Mouse (Mus musculus): ENCODE results near the gene Cggbp1. TPM values are rescaled to one million over a fixed set of nuclear protein-coding genes. Genes with fewer than 3 reads are reported as not detected.

The Cggbp1 gene
- total RNA-seq, 1 experiment, result 63.9 TPM

DNA sequence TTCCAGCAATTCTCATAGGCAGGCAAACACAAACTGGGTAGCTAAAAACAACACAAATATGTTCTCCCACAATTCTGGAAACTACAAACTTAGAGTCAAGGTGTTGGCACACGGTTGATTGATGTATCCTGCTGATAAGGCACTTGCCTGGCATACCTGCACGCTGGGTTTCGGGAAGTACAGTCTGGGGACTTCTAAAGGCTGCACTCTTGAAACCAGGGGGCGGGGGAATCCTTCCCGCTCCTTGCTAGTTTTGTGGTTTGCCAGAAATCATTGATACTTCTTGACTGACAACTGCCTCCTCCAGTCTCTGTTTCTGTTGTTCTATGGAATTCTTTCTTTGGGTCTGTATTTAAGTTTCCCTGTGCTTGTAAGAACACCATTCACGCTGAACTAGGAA lies 16.8 kb downstream of the Cggbp1 start:
- H3K27ac ChIP-seq (ENCODE audit: insufficient read depth, low read depth, low read length, poor library complexity, severe bottlenecking), result no peak overlapping the region
- no peaks in the 10 kb centered on the region for H3K36me3 ChIP-seq (ENCODE audit: control insufficient read depth, insufficient read depth, low read length, poor library complexity, severe bottlenecking)
- DNase-seq (ENCODE audit: low read depth, low spot score), result no peak
- H3K9me3 ChIP-seq (ENCODE audit: control insufficient read depth, insufficient read depth, low read depth, low read length), result peaks cover 1% of the 10 kb centered on the region; the same call in 1 of the 2 replicates
- H3K9ac ChIP-seq (ENCODE audit: insufficient read depth, low read depth, low read length, poor library complexity, severe bottlenecking), result no peak overlapping the region
- H3K4me1 ChIP-seq (ENCODE audit: control insufficient read depth in 2 of 2, insufficient read depth in 2 of 2, low read length in 2 of 2, poor library complexity in 1 of 2), result no peaks in the 10 kb centered on the region
- TF ChIP-seq MAFK (IDR thresholded peaks at IDR 0.05; ENCODE audit: insufficient read depth, low read depth, low read length) (no peak), ZNF384 (IDR thresholded peaks at IDR 0.05; ENCODE audit: low read depth, low read length) (no peak), ZC3H11A (IDR thresholded peaks at IDR 0.05; ENCODE audit: borderline replicate concordance, low read depth, low read length) (no peak), CHD2 (IDR thresholded peaks at IDR 0.05; ENCODE audit: low read depth, low read length) (no peak), HCFC1 (IDR thresholded peaks at IDR 0.05; ENCODE audit: borderline replicate concordance, insufficient read depth, low read length) (no peak)
- H3K4me3 ChIP-seq (ENCODE audit: insufficient read depth in 1 of 2, low read depth in 1 of 2, low read length in 2 of 2, poor library complexity in 1 of 2, severe bottlenecking in 1 of 2), result no peak overlapping the region
- in situ Hi-C loops (cut with MboI; ENCODE audit: low sequenced_read_pairs in 2 of 2, unreplicated experiment in 2 of 2), result no loop called here

- DNase-seq (ENCODE audit: low read depth, low spot score), result no peak
- in situ Hi-C loops (cut with MboI; ENCODE audit: low sequenced_read_pairs in 2 of 2, unreplicated experiment in 2 of 2), result no loop called here
- no peaks in the 10 kb centered on the region for H3K4me1 ChIP-seq (ENCODE audit: control insufficient read depth in 2 of 2, insufficient read depth in 2 of 2, low read length in 2 of 2, poor library complexity in 1 of 2)
- H3K36me3 ChIP-seq (ENCODE audit: control insufficient read depth, insufficient read depth, low read length, poor library complexity, severe bottlenecking), result no peaks in the 10 kb centered on the region
- no peak for TF ChIP-seq ZC3H11A (IDR thresholded peaks at IDR 0.05; ENCODE audit: borderline replicate concordance, low read depth, low read length)
- TF ChIP-seq CHD2 (IDR thresholded peaks at IDR 0.05; ENCODE audit: low read depth, low read length), result no peak
- no peak for TF ChIP-seq ZNF384 (IDR thresholded peaks at IDR 0.05; ENCODE audit: low read depth, low read length)
- TF ChIP-seq HCFC1 (IDR thresholded peaks at IDR 0.05; ENCODE audit: borderline replicate concordance, insufficient read depth, low read length), result no peak
- no peak for TF ChIP-seq MAFK (IDR thresholded peaks at IDR 0.05; ENCODE audit: insufficient read depth, low read depth, low read length)
- H3K4me3 ChIP-seq (ENCODE audit: insufficient read depth in 1 of 2, low read depth in 1 of 2, low read length in 2 of 2, poor library complexity in 1 of 2, severe bottlenecking in 1 of 2), result no peak overlapping the region
- H3K9ac ChIP-seq (ENCODE audit: insufficient read depth, low read depth, low read length, poor library complexity, severe bottlenecking), result no peak overlapping the region
- H3K27ac ChIP-seq (ENCODE audit: insufficient read depth, low read depth, low read length, poor library complexity, severe bottlenecking), result no peak overlapping the region
- H3K9me3 ChIP-seq (ENCODE audit: control insufficient read depth, insufficient read depth, low read depth, low read length), result peaks cover 1% of the 10 kb centered on the region
Observed at GRCm38 (mm10) chr16:64869621-64870020, 17.8 kb downstream of the Cggbp1 start.

GRCm38 (mm10) chr16:64872296-64872695 lies 20.5 kb downstream of the Cggbp1 start:
- Histone ChIP-seq H3K36me3 (ENCODE audit: control insufficient read depth, insufficient read depth, low read length, poor library complexity, severe bottlenecking) (no peaks in the 10 kb centered on the region), H3K27ac (ENCODE audit: insufficient read depth, low read depth, low read length, poor library complexity, severe bottlenecking) (no peak overlapping the region), H3K4me1 (ENCODE audit: control insufficient read depth in 2 of 2, insufficient read depth in 2 of 2, low read length in 2 of 2, poor library complexity in 1 of 2) (peaks cover 0 to 3% of the 10 kb centered on the region in 2 experiments; a peak in 1 of 4 replicates), H3K9ac (ENCODE audit: insufficient read depth, low read depth, low read length, poor library complexity, severe bottlenecking) (no peak overlapping the region), H3K4me3 (ENCODE audit: insufficient read depth in 1 of 2, low read depth in 1 of 2, low read length in 2 of 2, poor library complexity in 1 of 2, severe bottlenecking in 1 of 2) (no peak overlapping the region), H3K9me3 (ENCODE audit: control insufficient read depth, insufficient read depth, low read depth, low read length) (no peaks in the 10 kb centered on the region; the same call in 1 of the 2 replicates)
- no peak for DNase-seq (ENCODE audit: low read depth, low spot score)
- in situ Hi-C loops (cut with MboI; ENCODE audit: low sequenced_read_pairs in 2 of 2, unreplicated experiment in 2 of 2), result no loop called here
- no peak for TF ChIP-seq ZC3H11A (IDR thresholded peaks at IDR 0.05; ENCODE audit: borderline replicate concordance, low read depth, low read length)
- TF ChIP-seq CHD2 (IDR thresholded peaks at IDR 0.05; ENCODE audit: low read depth, low read length), result no peak
- no peak for TF ChIP-seq ZNF384 (IDR thresholded peaks at IDR 0.05; ENCODE audit: low read depth, low read length)
- TF ChIP-seq HCFC1 (IDR thresholded peaks at IDR 0.05; ENCODE audit: borderline replicate concordance, insufficient read depth, low read length), result no peak
- no peak for TF ChIP-seq MAFK (IDR thresholded peaks at IDR 0.05; ENCODE audit: insufficient read depth, low read depth, low read length)

DNA sequence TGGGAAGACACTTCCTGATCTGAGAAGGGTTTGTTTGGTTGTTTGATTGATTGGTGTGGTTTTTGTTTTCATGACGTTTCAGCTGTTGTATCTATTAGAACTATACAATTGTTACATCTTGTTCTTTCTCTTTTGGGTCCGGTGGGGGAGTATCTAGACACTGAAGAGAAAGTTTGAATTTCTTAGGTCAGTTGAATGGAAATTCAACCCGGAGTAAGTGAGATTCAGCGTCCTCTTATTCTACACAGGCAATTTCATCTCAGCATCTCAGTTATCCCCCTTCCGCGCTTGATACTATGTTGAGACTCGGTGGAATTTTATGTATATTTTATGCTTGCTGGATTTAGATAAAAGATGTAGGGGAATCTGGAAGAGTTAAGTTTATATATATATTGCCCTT lies 21.0 kb downstream of the Cggbp1 start:
- no peak for TF ChIP-seq ZC3H11A (IDR thresholded peaks at IDR 0.05; ENCODE audit: borderline replicate concordance, low read depth, low read length)
- TF ChIP-seq MAFK (IDR thresholded peaks at IDR 0.05; ENCODE audit: insufficient read depth, low read depth, low read length), result no peak
- TF ChIP-seq CHD2 (IDR thresholded peaks at IDR 0.05; ENCODE audit: low read depth, low read length), result no peak
- no peak for TF ChIP-seq ZNF384 (IDR thresholded peaks at IDR 0.05; ENCODE audit: low read depth, low read length)
- Histone ChIP-seq H3K4me3 (ENCODE audit: insufficient read depth in 1 of 2, low read depth in 1 of 2, low read length in 2 of 2, poor library complexity in 1 of 2, severe bottlenecking in 1 of 2) (no peak overlapping the region), H3K27ac (ENCODE audit: insufficient read depth, low read depth, low read length, poor library complexity, severe bottlenecking) (no peak overlapping the region; the same call in 1 of the 2 replicates), H3K36me3 (ENCODE audit: control insufficient read depth, insufficient read depth, low read length, poor library complexity, severe bottlenecking) (no peaks in the 10 kb centered on the region), H3K9me3 (ENCODE audit: control insufficient read depth, insufficient read depth, low read depth, low read length) (no peaks in the 10 kb centered on the region; the same call in 1 of the 2 replicates), H3K4me1 (ENCODE audit: control insufficient read depth in 2 of 2, insufficient read depth in 2 of 2, low read length in 2 of 2, poor library complexity in 1 of 2) (peaks cover 0 to 4% of the 10 kb centered on the region in 2 experiments; a peak in 1 of 4 replicates), H3K9ac (ENCODE audit: insufficient read depth, low read depth, low read length, poor library complexity, severe bottlenecking) (no peak overlapping the region)
- DNase-seq (ENCODE audit: low read depth, low spot score), result no peak
- in situ Hi-C loops (cut with MboI; ENCODE audit: low sequenced_read_pairs in 2 of 2, unreplicated experiment in 2 of 2), result no loop called here
